Mouse (Mus musculus) midbrain, embryonic 14.5 days (tissue): ENCODE data around the gene Mapk13. TPM values are rescaled to one million over a fixed set of nuclear protein-coding genes. Genes with fewer than 3 reads are reported as not detected.
"Not testable (repeated sequence)": the region's sequence is repeated elsewhere in the genome, so short reads cannot be mapped to it uniquely, and the experiment has no call there.

ENCODE experiments used
- ATAC-seq: fragments of 200-750 bp; cut with Nextera tagmentation; 2 replicates; pipeline ENCODE4 v1.8.0; 2017; ENCODE audit warnings: moderate number of reproducible peaks, moderate library complexity; ENCODE audit not compliant: low FRiP score, low TSS enrichment
- DNase-seq: peaks from one replicate; pipeline ENCODE4 v3.0.0-alpha.2; 2015
- H3K27ac ChIP-seq: fragments of 300-500 bp; sonication (generic); replicated peaks from 2 replicates; pipeline ENCODE4 v1.5.1; 2014; ENCODE audit warnings: mild to moderate bottlenecking, low read depth, low read length, moderate library complexity
- H3K27me3 ChIP-seq: fragments of 300-500 bp; sonication (generic); 2 replicates; pipeline ENCODE4 v1.6.1; 2014; ENCODE audit warnings: low read length, control low read depth, mixed read lengths; ENCODE audit not compliant: control insufficient read depth, insufficient read depth
- H3K36me3 ChIP-seq: fragments of 300-500 bp; sonication (generic); 2 replicates; pipeline ENCODE4 v1.6.1; 2014; ENCODE audit warnings: low read length, control low read depth; ENCODE audit not compliant: control insufficient read depth, insufficient read depth
- H3K4me1 ChIP-seq: fragments of 300-500 bp; sonication (generic); 2 replicates; pipeline ENCODE4 v1.6.1; 2014; ENCODE audit warnings: mild to moderate bottlenecking, antibody characterized with exemption, low read length, control low read depth; ENCODE audit not compliant: control insufficient read depth, insufficient read depth
- H3K4me2 ChIP-seq: fragments of 300-500 bp; sonication (generic); 2 replicates; pipeline ENCODE4 v1.6.1; 2014; ENCODE audit warnings: mild to moderate bottlenecking, low read length, moderate library complexity
- H3K4me3 ChIP-seq: fragments of 300-500 bp; sonication (generic); replicated peaks from 2 replicates; pipeline ENCODE4 v1.5.1; 2014; ENCODE audit warnings: low read depth, low read length
- H3K9ac ChIP-seq: fragments of 300-500 bp; sonication (generic); replicated peaks from 2 replicates; pipeline ENCODE4 v1.6.1; 2014; ENCODE audit warnings: mild to moderate bottlenecking, low read length, moderate library complexity
- H3K9me3 ChIP-seq: fragments of 300-500 bp; sonication (generic); 2 replicates; pipeline ENCODE4 v1.6.1; 2016; ENCODE audit warnings: low read length, control low read depth, mixed read lengths; ENCODE audit not compliant: control insufficient read depth
- WGBS: fragments of 180-500 bp; shearing (Covaris S2); extraction: QIAGEN DNeasy Blood & Tissue Kit; methylation state at CpG from one replicate; pipeline ENCODE4 v1.1.7; 2014; 5-methylcytosine and 5-hydroxymethylcytosine counted together
- polyA plus RNA-seq: library from polyadenylated mRNA; unstranded; fragments of >200 nt; fragmentation: Nextera tagmentation; extraction: Ambion mirVana; gene quantifications from 2 replicates; pipeline ENCODE4 v1.2.1, GENCODE M21; 2014

Gene Mapk13
- polyA plus RNA-seq, 1 experiment from 2014 or later: 0.61 TPM

DNA sequence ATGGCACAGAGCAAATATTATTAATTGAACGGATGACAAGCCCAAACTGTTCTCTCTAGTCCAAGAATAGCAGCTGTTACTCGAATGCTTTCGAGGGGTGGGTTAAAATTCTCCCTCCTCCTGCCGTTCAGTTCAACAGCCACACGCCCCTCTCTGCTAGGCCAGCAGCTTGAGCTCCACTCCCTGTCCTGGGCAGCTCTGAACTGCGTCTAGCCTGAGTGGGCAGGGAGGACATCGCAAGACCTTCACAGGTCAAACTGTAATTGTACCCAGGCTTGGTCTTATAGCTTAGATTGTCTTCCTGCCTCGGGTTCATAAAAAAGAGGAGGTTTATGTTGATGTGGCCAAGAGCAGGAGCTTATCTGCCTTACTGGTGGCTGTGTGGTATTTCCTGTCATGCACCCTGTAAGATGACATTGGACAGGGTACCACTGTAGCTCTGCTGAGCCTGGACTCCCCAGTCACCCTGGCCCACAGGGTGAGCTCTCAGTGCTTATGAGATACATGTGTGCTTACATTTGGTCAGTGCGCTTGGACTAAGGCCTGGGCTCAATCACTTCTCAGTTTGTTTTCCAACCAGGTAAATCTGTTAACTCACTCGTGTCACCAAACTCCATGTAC, 46.4 kb downstream of the Mapk13 start:
- 89% methylated on average over 10 of the region's 10 CpGs for WGBS
- Histone ChIP-seq H3K4me2 (no peak overlapping the region), H3K36me3 (peaks cover 91% of the 10 kb centered on the region), H3K9ac (no peak overlapping the region), H3K4me1 (no peaks in the 10 kb centered on the region), H3K27ac (no peak overlapping the region), H3K9me3 (no peaks in the 10 kb centered on the region), H3K27me3 (no peaks in the 10 kb centered on the region), H3K4me3 (no peak overlapping the region)
- ATAC-seq (no peak), DNase-seq (no peak)

DNA sequence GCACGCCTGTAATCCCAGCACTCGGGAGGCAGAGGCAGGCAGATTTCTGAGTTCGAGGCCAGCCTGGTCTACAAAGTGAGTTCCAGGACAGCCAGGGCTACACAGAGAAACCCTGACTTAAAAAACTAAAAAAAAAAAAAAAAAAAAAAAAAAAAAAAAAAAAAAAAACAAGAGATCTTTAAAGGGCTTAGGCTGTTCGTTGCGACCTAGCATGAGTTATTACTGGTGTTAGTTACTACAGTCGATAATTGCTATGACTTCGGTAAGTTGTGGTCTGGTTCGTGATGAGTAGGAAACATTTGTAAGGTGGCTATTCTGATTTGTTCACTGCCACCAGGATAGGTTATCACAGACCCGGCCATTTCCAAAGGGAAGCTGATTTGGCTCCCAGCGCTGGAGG, 47.2 kb downstream of the Mapk13 start:
- not testable (repeated sequence) for H3K27me3 ChIP-seq, H3K9ac ChIP-seq, H3K27ac ChIP-seq, H3K9me3 ChIP-seq, DNase-seq, ATAC-seq, H3K4me1 ChIP-seq, H3K4me2 ChIP-seq, H3K4me3 ChIP-seq
- peaks cover 91% of the 10 kb centered on the region for H3K36me3 ChIP-seq
- WGBS: 93% methylated on average over 10 of the region's 10 CpGs

DNA sequence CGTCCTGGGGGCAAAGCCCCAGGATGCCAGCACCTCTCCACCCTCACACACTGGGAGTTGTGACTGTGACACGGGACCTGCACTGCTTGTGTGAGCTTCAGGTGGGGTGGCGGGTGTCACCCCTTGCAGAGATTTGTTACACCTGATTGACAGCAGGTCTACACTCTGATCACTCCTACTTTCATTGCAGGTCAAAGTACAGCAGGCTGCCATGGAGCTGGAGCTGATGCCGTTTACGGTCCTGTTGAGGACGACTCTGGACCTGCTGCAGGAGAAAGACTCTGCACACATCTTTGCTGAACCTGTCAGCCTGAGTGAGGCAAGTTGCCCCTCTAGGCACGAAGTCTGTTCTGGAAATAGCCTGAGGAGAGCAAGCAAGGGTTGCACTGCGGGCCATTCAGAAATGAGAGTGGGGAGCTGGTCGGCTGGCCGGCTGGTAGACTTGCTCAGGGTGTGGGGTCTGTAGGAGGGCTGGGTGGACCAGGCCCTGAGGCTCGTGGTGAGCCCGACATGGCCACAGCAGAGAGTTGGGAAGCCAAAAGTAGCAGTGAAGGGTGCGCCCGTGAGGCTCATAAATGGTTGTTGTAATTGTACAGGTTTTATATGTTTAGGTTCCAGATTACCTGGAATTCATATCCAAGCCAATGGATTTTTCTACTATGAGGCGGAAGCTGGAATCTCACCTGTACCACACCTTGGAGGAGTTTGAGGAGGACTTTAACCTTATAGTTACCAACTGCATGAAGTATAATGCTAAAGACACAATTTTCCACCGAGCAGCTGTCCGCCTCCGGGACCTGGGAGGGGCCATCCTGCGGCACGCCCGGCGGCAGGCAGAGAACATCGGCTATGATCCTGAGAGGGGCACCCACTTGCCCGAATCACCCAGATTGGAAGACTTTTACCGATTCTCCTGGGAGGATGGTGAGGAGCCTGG, 48.0 kb downstream of the Mapk13 start:
- H3K27me3 ChIP-seq: no peaks in the 10 kb centered on the region
- H3K9ac ChIP-seq: no peak overlapping the region
- no peak overlapping the region for H3K4me2 ChIP-seq
- no peak overlapping the region for H3K4me3 ChIP-seq
- no peaks in the 10 kb centered on the region for H3K9me3 ChIP-seq
- H3K27ac ChIP-seq: no peak overlapping the region
- DNase-seq (no peak), ATAC-seq (no peak)
- peaks cover 94% of the 10 kb centered on the region for H3K36me3 ChIP-seq
- H3K4me1 ChIP-seq: no peaks in the 10 kb centered on the region
- 96% methylated on average over 25 of the region's 25 CpGs for WGBS

DNA sequence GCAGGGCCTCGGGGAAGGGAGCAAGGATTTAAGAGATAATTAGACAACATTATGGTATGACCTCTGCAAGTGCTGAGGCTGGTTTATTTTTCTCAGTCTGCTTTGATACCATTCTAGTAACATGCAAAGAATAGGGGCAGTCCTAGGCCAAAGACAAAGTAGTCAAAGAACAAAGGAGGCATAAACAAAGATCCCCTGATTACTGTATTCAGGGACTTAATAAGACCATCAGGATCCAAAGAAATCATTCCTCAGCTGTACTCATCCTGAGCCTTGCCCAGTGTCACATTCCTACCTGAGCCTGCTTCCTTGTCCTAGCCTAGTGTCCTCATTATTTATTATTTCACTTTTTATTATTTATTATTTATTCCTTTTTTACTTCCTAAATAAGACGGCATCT, 51.1 kb downstream of the Mapk13 start:
- no peak overlapping the region for H3K4me3 ChIP-seq
- no peak for DNase-seq
- no peak overlapping the region for H3K27ac ChIP-seq
- no peaks in the 10 kb centered on the region for H3K27me3 ChIP-seq
- 92% methylated on average over 2 of the region's 2 CpGs for WGBS
- H3K9ac ChIP-seq: no peak overlapping the region
- no peaks in the 10 kb centered on the region for H3K4me1 ChIP-seq
- H3K4me2 ChIP-seq: no peak overlapping the region
- H3K9me3 ChIP-seq: no peaks in the 10 kb centered on the region
- ATAC-seq: no peak
- H3K36me3 ChIP-seq: peaks cover 95% of the 10 kb centered on the region

DNA sequence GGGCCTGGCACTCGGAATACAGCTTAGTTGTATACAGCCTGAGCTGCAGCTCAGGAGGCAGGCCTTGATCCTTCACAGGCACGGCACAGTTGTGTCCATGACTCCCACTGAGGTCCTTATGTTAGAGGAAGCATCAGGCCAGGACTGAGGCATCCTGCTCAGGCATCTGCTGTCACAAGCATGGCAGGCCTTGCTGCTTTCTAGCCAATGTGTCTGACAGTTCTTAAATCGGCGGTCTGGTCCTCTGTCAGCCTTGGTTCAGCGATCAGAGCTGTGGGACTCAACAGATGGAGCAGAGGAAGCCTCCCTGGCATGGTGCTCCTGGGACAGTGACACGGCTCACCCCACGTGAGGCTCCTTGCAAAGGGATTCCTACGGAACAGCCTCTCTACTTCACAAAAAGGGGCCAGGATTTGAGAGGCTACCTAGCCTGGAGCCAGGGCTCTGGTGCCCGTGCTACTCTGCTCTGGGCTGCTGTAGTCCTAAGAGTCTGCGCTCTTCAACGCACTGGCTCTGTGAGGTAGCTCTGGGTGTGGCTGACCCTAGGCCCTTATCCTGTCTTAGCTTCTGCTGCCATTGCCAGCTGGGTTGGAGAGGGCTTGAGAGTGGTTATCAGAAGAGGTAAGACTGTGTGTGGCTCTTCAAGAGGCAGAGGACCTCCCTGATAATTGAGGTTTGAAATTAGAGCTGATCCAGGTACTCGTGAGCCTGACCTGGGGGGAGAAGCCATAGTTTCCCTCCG, 54.1 kb downstream of the Mapk13 start:
- WGBS: 91% methylated on average over 13 of the region's 13 CpGs

DNA sequence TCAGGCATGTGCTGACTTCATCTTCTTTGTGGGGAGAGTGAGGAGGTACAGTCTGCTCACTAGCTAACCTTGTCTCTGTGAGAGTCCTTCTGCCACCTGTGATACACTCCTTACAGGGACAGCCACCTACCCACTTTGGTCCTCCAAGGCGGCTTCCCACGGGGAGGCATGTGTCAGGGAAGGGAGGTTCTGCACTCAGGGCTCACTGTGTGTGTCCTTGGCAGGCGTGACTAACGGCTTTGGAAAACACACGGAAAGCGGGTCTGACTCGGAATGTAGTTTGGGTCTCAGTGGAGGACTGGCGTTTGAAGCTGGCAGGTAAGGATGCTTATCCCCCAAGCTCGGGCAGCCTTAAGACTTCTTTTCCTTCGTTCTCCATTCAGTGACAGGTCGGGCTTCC, 54.7 kb downstream of the Mapk13 start:
- Histone ChIP-seq H3K27me3 (no peaks in the 10 kb centered on the region), H3K27ac (no peak overlapping the region), H3K9me3 (no peaks in the 10 kb centered on the region), H3K4me1 (no peaks in the 10 kb centered on the region), H3K4me2 (no peak overlapping the region), H3K9ac (no peak overlapping the region), H3K4me3 (no peak overlapping the region), H3K36me3 (peaks cover 92% of the 10 kb centered on the region)
- DNase-seq (no peak), ATAC-seq (no peak)
- WGBS: 70% methylated on average over 11 of the region's 11 CpGs

More for the DNA sequence above, 54.1 kb downstream of the Mapk13 start:
- ATAC-seq: no peak
- no peak for DNase-seq
- H3K4me1 ChIP-seq: no peaks in the 10 kb centered on the region
- H3K9ac ChIP-seq: no peak overlapping the region
- no peak overlapping the region for H3K27ac ChIP-seq
- no peaks in the 10 kb centered on the region for H3K27me3 ChIP-seq
- no peak overlapping the region for H3K4me2 ChIP-seq
- no peak overlapping the region for H3K4me3 ChIP-seq
- peaks cover 92% of the 10 kb centered on the region for H3K36me3 ChIP-seq
- no peaks in the 10 kb centered on the region for H3K9me3 ChIP-seq

DNA sequence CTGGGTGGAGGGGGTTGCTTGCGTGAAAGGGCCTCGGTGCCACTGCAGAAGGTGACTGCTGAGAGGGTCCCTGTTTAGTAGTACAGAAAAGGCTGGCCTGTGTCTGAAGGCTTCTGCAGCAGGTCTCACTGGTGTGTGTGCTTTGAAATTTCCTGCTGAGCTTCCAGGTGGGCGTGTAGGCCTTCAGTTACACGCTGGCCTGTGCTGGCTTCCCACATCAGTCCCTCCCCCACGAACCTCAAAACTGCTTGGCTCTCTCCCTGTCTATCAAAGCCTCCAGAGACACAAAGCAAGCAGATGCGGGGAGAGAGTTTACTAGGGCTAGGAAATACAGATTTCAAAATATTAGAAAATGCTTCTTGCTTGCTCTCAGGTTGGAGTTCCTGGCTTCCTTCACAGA, 55.8 kb downstream of the Mapk13 start:
- Histone ChIP-seq H3K4me3 (no peak overlapping the region), H3K27ac (no peak overlapping the region), H3K4me1 (no peaks in the 10 kb centered on the region), H3K4me2 (no peak overlapping the region), H3K9me3 (no peaks in the 10 kb centered on the region), H3K9ac (no peak overlapping the region), H3K36me3 (peaks cover 91% of the 10 kb centered on the region), H3K27me3 (no peaks in the 10 kb centered on the region)
- WGBS: 85% methylated on average over 6 of the region's 6 CpGs
- DNase-seq: no peak
- no peak for ATAC-seq

DNA sequence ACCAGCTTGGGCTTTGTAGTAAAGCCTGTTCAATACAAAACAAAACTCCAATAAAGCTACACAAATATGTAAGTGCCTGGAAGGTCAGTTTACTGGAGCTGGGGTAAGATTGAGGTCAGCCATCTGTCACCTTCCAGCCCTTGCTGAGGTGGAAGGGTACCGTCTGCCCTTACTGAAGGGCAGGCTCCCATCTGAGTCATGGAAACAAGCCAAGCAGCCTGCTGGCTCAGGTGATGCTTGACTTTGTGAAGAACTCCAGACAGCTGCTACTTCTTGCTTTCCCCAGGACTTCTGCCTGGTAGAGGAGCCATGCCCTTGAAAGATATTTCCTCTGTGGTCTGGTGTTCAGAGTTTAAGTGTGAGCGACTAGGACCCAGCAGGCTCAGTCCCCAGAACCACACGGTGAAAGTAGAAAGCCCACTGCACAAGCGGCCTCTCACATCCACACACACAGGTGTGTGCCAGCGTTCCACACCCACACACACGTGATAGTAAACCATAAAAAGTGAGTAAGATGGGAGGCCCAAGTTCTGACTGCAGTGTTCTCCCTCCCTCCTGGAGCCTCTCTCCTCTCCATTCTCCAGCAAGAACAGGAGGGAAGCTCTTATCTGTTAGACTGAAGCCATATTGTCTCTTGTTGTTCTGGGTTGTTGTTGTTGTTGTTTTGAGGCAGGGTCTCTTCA, 56.4 kb downstream of the Mapk13 start:
- ATAC-seq: no peak
- Histone ChIP-seq H3K9me3 (no peaks in the 10 kb centered on the region), H3K4me2 (no peak overlapping the region), H3K27ac (no peak overlapping the region), H3K9ac (no peak overlapping the region), H3K27me3 (no peaks in the 10 kb centered on the region), H3K4me1 (no peaks in the 10 kb centered on the region), H3K36me3 (peaks cover 92% of the 10 kb centered on the region), H3K4me3 (no peak overlapping the region)
- 93% methylated on average over 6 of the region's 6 CpGs for WGBS
- no peak for DNase-seq
